Mouse (Mus musculus) bone marrow macrophage, adult 2 months (primary cell): ENCODE measurements around the gene Nme4.

ENCODE experiments used
- CTCF ChIP-seq: IDR thresholded peaks from 2 replicates; pipeline ENCODE4 v1.5.1; 2012; ENCODE audit warnings: low read depth, mild to moderate bottlenecking, low read length, moderate library complexity
- POLR2A ChIP-seq: IDR thresholded peaks from 2 replicates; pipeline ENCODE4 v1.6.1; 2012; ENCODE audit warnings: mild to moderate bottlenecking, low read depth, low read length, borderline replicate concordance

GRCm38 (mm10) chr17:26042599-26043248 lies 52.7 kb downstream of the Nme4 start:
- no peak for TF ChIP-seq CTCF
- no peak for TF ChIP-seq POLR2A
